Mouse (Mus musculus): ENCODE results near the gene Rpl4. TPM values are rescaled to one million over a fixed set of nuclear protein-coding genes. Genes with fewer than 3 reads are reported as not detected.
"Not testable (repeated sequence)": the region's sequence is repeated elsewhere in the genome, so short reads cannot be mapped to it uniquely, and the experiment has no call there.

Rpl4 gene
- 959 and 1,179 TPM in 2 replicates for polyA plus RNA-seq (2016; fragmentation: Nextera tagmentation; extraction: Ambion mirVana)

GRCm38 (mm10) chr9:64172816-64173665 lies at the start of gene Rpl4, which contains the start of gene Zwilch:
TSS of gene Rpl4 (plus strand) at chr9:64173375.
TSS of gene Zwilch (minus strand) at chr9:64173104.
- Histone ChIP-seq H3K27me3 (ENCODE audit: insufficient read depth, poor library complexity, severe bottlenecking) (no peaks in the 10 kb centered on the region), H3K4me1 (replicated peaks) (peaks cover 28% of the 10 kb centered on the region), H3K9me3 (no peaks in the 10 kb centered on the region), H3K27ac (peak within 1 kb of the TSS; percentile 97), H3K36me3 (peaks cover 45% of the 10 kb centered on the region), H3K4me3 (peak within 1 kb of the TSS; percentile 96)
- under 1% methylated on average over 42 of the region's 42 CpGs for WGBS
- peak; percentile 84 for DNase-seq (ENCODE audit: low spot score)

GRCm38 (mm10) chr9:64124846-64125245 lies 48.3 kb upstream of the Rpl4 start:
- H3K27ac ChIP-seq; H3K9me3 ChIP-seq; H3K36me3 ChIP-seq; H3K27me3 ChIP-seq (ENCODE audit: insufficient read depth, poor library complexity, severe bottlenecking); DNase-seq (ENCODE audit: low spot score); H3K4me3 ChIP-seq: not testable (repeated sequence)
- WGBS: 82% methylated on average over 3 of the region's 3 CpGs
- peaks cover 12% of the 10 kb centered on the region for H3K4me1 ChIP-seq (replicated peaks)

GRCm38 (mm10) chr9:64125307-64125706 lies 47.9 kb upstream of the Rpl4 start:
- 68% methylated on average over 3 of the region's 3 CpGs for WGBS
- Histone ChIP-seq H3K4me1 (replicated peaks) (peaks cover 12% of the 10 kb centered on the region), H3K9me3 (no peaks in the 10 kb centered on the region), H3K4me3 (no peak overlapping the region), H3K27ac (no peak overlapping the region), H3K27me3 (ENCODE audit: insufficient read depth, poor library complexity, severe bottlenecking) (no peaks in the 10 kb centered on the region), H3K36me3 (no peaks in the 10 kb centered on the region)
- DNase-seq (ENCODE audit: low spot score): no peak

GRCm38 (mm10) chr9:64126121-64126520 lies 47.1 kb upstream of the Rpl4 start:
- WGBS: 74% methylated on average over 12 of the region's 12 CpGs
- no peak overlapping the region for H3K4me3 ChIP-seq
- no peak for DNase-seq (ENCODE audit: low spot score)
- H3K9me3 ChIP-seq: no peaks in the 10 kb centered on the region
- no peak overlapping the region for H3K27ac ChIP-seq
- peaks cover 9% of the 10 kb centered on the region for H3K4me1 ChIP-seq (replicated peaks)
- H3K36me3 ChIP-seq: no peaks in the 10 kb centered on the region
- H3K27me3 ChIP-seq (ENCODE audit: insufficient read depth, poor library complexity, severe bottlenecking): no peaks in the 10 kb centered on the region

GRCm38 (mm10) chr9:64131623-64132022 lies 41.6 kb upstream of the Rpl4 start:
- no peak overlapping the region for H3K4me3 ChIP-seq
- DNase-seq (ENCODE audit: low spot score): no peak
- H3K27ac ChIP-seq: no peak overlapping the region
- peaks cover 11% of the 10 kb centered on the region for H3K36me3 ChIP-seq
- H3K27me3 ChIP-seq (ENCODE audit: insufficient read depth, poor library complexity, severe bottlenecking): no peaks in the 10 kb centered on the region
- 84% methylated on average over 6 of the region's 6 CpGs for WGBS
- no peaks in the 10 kb centered on the region for H3K9me3 ChIP-seq
- no peaks in the 10 kb centered on the region for H3K4me1 ChIP-seq (replicated peaks)

GRCm38 (mm10) chr9:64138896-64139295 lies 34.3 kb upstream of the Rpl4 start:
- not testable (repeated sequence) for H3K4me1 ChIP-seq (replicated peaks); H3K27me3 ChIP-seq (ENCODE audit: insufficient read depth, poor library complexity, severe bottlenecking); H3K9me3 ChIP-seq; H3K27ac ChIP-seq; H3K4me3 ChIP-seq
- peak; percentile 35 for DNase-seq (ENCODE audit: low spot score)
- WGBS: 13% methylated on average over 6 of the region's 6 CpGs
- peaks cover 69% of the 10 kb centered on the region for H3K36me3 ChIP-seq

- H3K4me1 ChIP-seq (replicated peaks): no peaks in the 10 kb centered on the region
- no peak overlapping the region for H3K4me3 ChIP-seq
- no peak for DNase-seq (ENCODE audit: low spot score)
- 94% methylated on average over 9 of the region's 9 CpGs for WGBS
- H3K9me3 ChIP-seq: no peaks in the 10 kb centered on the region
- H3K27me3 ChIP-seq (ENCODE audit: insufficient read depth, poor library complexity, severe bottlenecking): no peaks in the 10 kb centered on the region
- H3K36me3 ChIP-seq: peaks cover 76% of the 10 kb centered on the region
- H3K27ac ChIP-seq: no peak overlapping the region
Measured at GRCm38 (mm10) chr9:64139879-64140278, 33.3 kb upstream of the Rpl4 start.

GRCm38 (mm10) chr9:64156641-64157040 lies 16.5 kb upstream of the Rpl4 start:
- DNase-seq (ENCODE audit: low spot score): no peak
- no peak overlapping the region for H3K4me3 ChIP-seq
- peaks cover 99% of the 10 kb centered on the region for H3K36me3 ChIP-seq
- no peaks in the 10 kb centered on the region for H3K9me3 ChIP-seq
- no peaks in the 10 kb centered on the region for H3K4me1 ChIP-seq (replicated peaks)
- WGBS: 80% methylated on average over 1 of the region's 1 CpGs
- H3K27ac ChIP-seq: no peak overlapping the region
- no peaks in the 10 kb centered on the region for H3K27me3 ChIP-seq (ENCODE audit: insufficient read depth, poor library complexity, severe bottlenecking)

GRCm38 (mm10) chr9:64160471-64160870 lies 12.7 kb upstream of the Rpl4 start:
- peaks cover 96% of the 10 kb centered on the region for H3K36me3 ChIP-seq
- no peak overlapping the region for H3K27ac ChIP-seq
- H3K9me3 ChIP-seq: no peaks in the 10 kb centered on the region
- no peaks in the 10 kb centered on the region for H3K27me3 ChIP-seq (ENCODE audit: insufficient read depth, poor library complexity, severe bottlenecking)
- no peak for DNase-seq (ENCODE audit: low spot score)
- H3K4me1 ChIP-seq (replicated peaks): no peaks in the 10 kb centered on the region
- no peak overlapping the region for H3K4me3 ChIP-seq
- 94% methylated on average over 5 of the region's 5 CpGs for WGBS

- H3K36me3 ChIP-seq: peaks cover 34% of the 10 kb centered on the region
- not testable (repeated sequence) for H3K27me3 ChIP-seq (ENCODE audit: insufficient read depth, poor library complexity, severe bottlenecking); DNase-seq (ENCODE audit: low spot score); H3K27ac ChIP-seq; H3K9me3 ChIP-seq; H3K4me3 ChIP-seq
- peaks cover 25% of the 10 kb centered on the region for H3K4me1 ChIP-seq (replicated peaks)
- 91% methylated on average over 3 of the region's 3 CpGs for WGBS
Measured at GRCm38 (mm10) chr9:64169967-64170366, 3.2 kb upstream of the Rpl4 start.

- 3% methylated on average over 18 of the region's 18 CpGs for WGBS
- Histone ChIP-seq H3K27ac (peak overlapping the region; percentile 97), H3K4me1 (replicated peaks) (peaks cover 28% of the 10 kb centered on the region), H3K27me3 (ENCODE audit: insufficient read depth, poor library complexity, severe bottlenecking) (no peaks in the 10 kb centered on the region), H3K36me3 (peaks cover 38% of the 10 kb centered on the region), H3K4me3 (peak overlapping the region; percentile 96), H3K9me3 (no peaks in the 10 kb centered on the region)
- DNase-seq (ENCODE audit: low spot score): no peak
Measured at GRCm38 (mm10) chr9:64172145-64172815, 895 bp upstream of the Rpl4 start.

GRCm38 (mm10) chr9:64173666-64174220 lies 568 bp downstream of the Rpl4 start:
- peaks cover 48% of the 10 kb centered on the region for H3K36me3 ChIP-seq
- H3K4me3 ChIP-seq: peak overlapping the region; percentile 96
- H3K9me3 ChIP-seq: no peaks in the 10 kb centered on the region
- H3K4me1 ChIP-seq (replicated peaks): peaks cover 35% of the 10 kb centered on the region
- WGBS: under 1% methylated on average over 16 of the region's 16 CpGs
- peak overlapping the region; percentile 97 for H3K27ac ChIP-seq
- no peak for DNase-seq (ENCODE audit: low spot score)
- H3K27me3 ChIP-seq (ENCODE audit: insufficient read depth, poor library complexity, severe bottlenecking): no peaks in the 10 kb centered on the region

- Histone ChIP-seq H3K9me3 (no peaks in the 10 kb centered on the region), H3K4me3 (peak overlapping the region; percentile 96), H3K36me3 (peaks cover 46% of the 10 kb centered on the region), H3K4me1 (replicated peaks) (peaks cover 40% of the 10 kb centered on the region), H3K27ac (peak overlapping the region; percentile 97), H3K27me3 (ENCODE audit: insufficient read depth, poor library complexity, severe bottlenecking) (no peaks in the 10 kb centered on the region)
- DNase-seq (ENCODE audit: low spot score): no peak
Measured at GRCm38 (mm10) chr9:64174341-64174740, 1.2 kb downstream of the Rpl4 start.

Measured in hindbrain, embryonic 10.5 days (tissue).